Mouse (Mus musculus) MN1 (cell line): ENCODE measurements around the gene Olfr1297.

Experiments used
- DNase-seq: peaks from one replicate; pipeline ENCODE4 v3.0.0-alpha.2; 2016; ENCODE audit warnings: low spot score

Olfr1297 gene

DNA sequence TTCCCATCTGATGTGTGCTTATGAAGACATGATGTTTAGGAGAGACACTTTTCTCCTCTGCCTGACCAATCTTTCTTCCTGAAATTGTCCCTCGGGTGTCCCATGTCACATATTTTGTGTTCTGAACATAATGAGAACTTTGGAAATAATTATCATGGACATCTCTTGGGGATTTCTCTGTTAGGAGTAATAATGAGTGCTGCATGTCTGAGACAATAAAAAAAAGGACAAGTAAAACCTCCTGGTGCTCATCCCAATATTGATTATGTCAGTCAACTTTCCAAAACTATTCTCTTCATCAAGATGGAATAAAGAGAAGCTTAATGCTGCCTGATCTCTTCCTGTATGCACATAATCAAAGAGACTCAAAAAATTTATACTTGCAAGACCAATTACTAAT is at the start of gene Olfr1297:
Gene Olfr1297, minus strand, starts transcription at position 101 of the 400 bp plus-strand sequence.
- DNase-seq: no peak

- DNase-seq: no peak
Measured at GRCm38 (mm10) chr2:111661119-111661518, 34.8 kb upstream of the Olfr1297 start, which contains the start of gene Olfr1299. Gene Olfr1299 (plus strand): TSS chr2:111661419.

GRCm38 (mm10) chr2:111649101-111649500 is 22.8 kb upstream of the Olfr1297 start, which contains the start of gene Olfr1298:
Gene Olfr1298 (minus strand): TSS chr2:111649201.
- no peak for DNase-seq

GRCm38 (mm10) chr2:111569581-111569980 is 56.7 kb downstream of the Olfr1297 start, which contains the start of gene Olfr1295:
Gene Olfr1295 (minus strand): TSS chr2:111569681.
- no peak for DNase-seq
